Mouse (Mus musculus) heart, postnatal 14 days (tissue): ENCODE measurements around the gene Wnt4. TPM values are rescaled to one million over a fixed set of nuclear protein-coding genes. Genes with fewer than 3 reads are reported as not detected.

Source experiments
- total RNA-seq, 2 experiments: library from RNA; stranded (reverse); gene quantifications; 2 replicates each; pipeline ENCODE4 v1.2.3; 2021

Wnt4 gene
- total RNA-seq, 2 experiments from 2014 or later: 0.55 to 0.61 TPM

Other genes starting within 250 kb of the Wnt4 start
- 1 to 10 TPM; 6.5 to 8.2 TPM for gene Zbtb40, start 228.7 kb upstream of the Wnt4 start, total RNA-seq
- gene Cdc42, start 80.2 kb downstream of the Wnt4 start, total RNA-seq: 100 to 1,000 TPM; 182 to 187 TPM
- gene Cela3a, start 132.3 kb downstream of the Wnt4 start, total RNA-seq: not detected
- gene Cela3b, start 153.1 kb downstream of the Wnt4 start, total RNA-seq: not detected
- gene 1700013G24Rik, start 175.8 kb downstream of the Wnt4 start, total RNA-seq: not detected
- gene Hspg2, start 191.3 kb downstream of the Wnt4 start, total RNA-seq: 100 to 1,000 TPM; 436 to 447 TPM